Mouse (Mus musculus): Measurements from ENCODE around the gene Rnf144b. TPM values are rescaled to one million over a fixed set of nuclear protein-coding genes. Genes with fewer than 3 reads are reported as not detected.
A peak's percentile ranks its signal among the peaks of the same experiment; 100 is the strongest.

Rnf144b gene
- polyA plus RNA-seq, 1 experiment from 2014 or later = 1.5 TPM

- H3K9ac ChIP-seq (ENCODE audit: low read length) = no peak overlapping the region
- H3K27ac ChIP-seq (ENCODE audit: low read length) = no peak overlapping the region
- no peaks in the 10 kb centered on the region for H3K4me1 ChIP-seq (replicated peaks; ENCODE audit: control insufficient read depth, insufficient read depth, low read length)
- H3K27me3 ChIP-seq (ENCODE audit: control insufficient read depth, insufficient read depth, low read depth, low read length) = no peaks in the 10 kb centered on the region
- no peaks in the 10 kb centered on the region for H3K36me3 ChIP-seq (ENCODE audit: control insufficient read depth, insufficient read depth, low read length)
- no peaks in the 10 kb centered on the region for H3K9me3 ChIP-seq (ENCODE audit: control insufficient read depth, low read length)
- no peak for ATAC-seq (ENCODE audit: low read depth)
- no peak overlapping the region for H3K4me3 ChIP-seq (ENCODE audit: low read length)
- H3K4me2 ChIP-seq (ENCODE audit: low read depth, low read length) = no peak overlapping the region
- WGBS = 31% methylated on average over 5 of the region's 5 CpGs
These were observed 34.4 kb downstream of the Rnf144b start for GRCm38 (mm10) chr13:47156841-47157240.

DNA sequence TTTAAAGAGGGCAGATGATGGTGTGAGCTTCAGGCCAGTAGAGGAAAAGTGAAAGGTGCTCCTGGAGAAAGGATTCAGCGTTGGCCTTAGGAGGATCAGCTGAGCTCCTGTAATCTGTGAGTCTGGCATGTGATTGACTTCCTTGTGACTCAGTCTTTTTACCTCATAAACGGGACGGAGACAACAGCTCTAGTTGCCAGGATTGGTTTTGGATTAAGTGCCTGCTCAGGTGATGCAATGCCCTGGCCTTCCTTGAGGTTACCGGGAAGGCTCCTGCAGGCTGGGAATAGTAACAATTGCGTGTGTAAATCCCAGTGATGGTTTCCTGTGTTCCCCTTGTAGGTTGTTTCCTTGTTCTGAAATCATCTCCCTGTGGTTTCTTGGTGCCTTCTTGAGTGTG is 39.5 kb downstream of the Rnf144b start:
- Histone ChIP-seq H3K4me3 (ENCODE audit: low read length) (no peak overlapping the region), H3K9ac (ENCODE audit: low read length) (no peak overlapping the region), H3K36me3 (ENCODE audit: control insufficient read depth, insufficient read depth, low read length) (no peaks in the 10 kb centered on the region), H3K9me3 (ENCODE audit: control insufficient read depth, low read length) (no peaks in the 10 kb centered on the region), H3K27ac (ENCODE audit: low read length) (no peak overlapping the region), H3K27me3 (ENCODE audit: control insufficient read depth, insufficient read depth, low read depth, low read length) (no peaks in the 10 kb centered on the region), H3K4me2 (ENCODE audit: low read depth, low read length) (no peak overlapping the region), H3K4me1 (replicated peaks; ENCODE audit: control insufficient read depth, insufficient read depth, low read length) (no peaks in the 10 kb centered on the region)
- WGBS = 88% methylated on average over 5 of the region's 5 CpGs
- ATAC-seq (ENCODE audit: low read depth) = no peak

DNA sequence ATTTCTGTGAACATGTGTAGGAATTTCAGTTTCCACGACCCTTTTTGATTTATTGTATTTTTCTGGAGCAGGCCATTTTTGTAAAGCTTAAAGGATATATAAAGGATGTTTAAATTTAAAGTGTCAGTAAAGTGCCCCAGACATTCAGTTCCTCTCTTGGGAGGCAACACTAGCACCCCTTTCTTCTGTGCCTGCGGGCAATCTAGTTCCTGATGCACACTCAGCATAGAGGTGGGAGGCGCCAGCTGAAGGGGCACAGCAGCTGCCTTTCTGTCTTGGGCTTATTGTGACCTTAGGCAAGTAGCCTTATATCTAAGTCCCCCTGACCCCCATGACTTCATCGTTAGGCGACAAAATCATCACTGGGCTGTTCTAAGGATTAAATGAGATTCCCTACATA is 42.3 kb downstream of the Rnf144b start:
- no peak overlapping the region for H3K27ac ChIP-seq (ENCODE audit: low read length)
- no peak overlapping the region for H3K9ac ChIP-seq (ENCODE audit: low read length)
- no peak overlapping the region for H3K4me3 ChIP-seq (ENCODE audit: low read length)
- H3K36me3 ChIP-seq (ENCODE audit: control insufficient read depth, insufficient read depth, low read length) = no peaks in the 10 kb centered on the region
- H3K4me1 ChIP-seq (replicated peaks; ENCODE audit: control insufficient read depth, insufficient read depth, low read length) = peaks cover 2% of the 10 kb centered on the region; the same call in 1 of the 2 replicates
- H3K27me3 ChIP-seq (ENCODE audit: control insufficient read depth, insufficient read depth, low read depth, low read length) = no peaks in the 10 kb centered on the region
- no peak for ATAC-seq (ENCODE audit: low read depth)
- WGBS = 66% methylated on average over 5 of the region's 5 CpGs
- no peaks in the 10 kb centered on the region for H3K9me3 ChIP-seq (ENCODE audit: control insufficient read depth, low read length)
- no peak overlapping the region for H3K4me2 ChIP-seq (ENCODE audit: low read depth, low read length)

DNA sequence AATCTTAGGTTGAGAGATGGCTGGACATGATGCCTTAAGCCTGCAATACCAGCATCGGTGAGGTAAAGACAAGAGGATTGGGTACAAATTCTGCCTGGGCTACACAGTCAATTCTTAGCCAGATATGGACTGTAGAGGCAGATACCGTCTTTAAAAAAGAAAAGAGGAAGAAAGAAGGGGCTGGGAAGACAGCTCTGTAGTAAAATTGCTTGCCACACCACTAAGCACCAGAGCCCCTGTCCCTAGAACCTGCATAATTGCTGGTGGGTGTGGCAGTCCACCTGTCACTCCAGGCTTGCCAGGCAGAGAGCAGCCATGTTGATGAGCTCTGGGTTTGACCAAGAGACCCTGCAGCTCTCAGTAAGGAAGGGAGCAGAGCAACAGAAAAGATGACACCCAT is 42.8 kb downstream of the Rnf144b start:
- ATAC-seq (ENCODE audit: low read depth) = no peak
- 100% methylated on average over 2 of the region's 2 CpGs for WGBS
- H3K27ac ChIP-seq (ENCODE audit: low read length) = no peak overlapping the region
- peaks cover 2% of the 10 kb centered on the region; the same call in 1 of the 2 replicates for H3K4me1 ChIP-seq (replicated peaks; ENCODE audit: control insufficient read depth, insufficient read depth, low read length)
- no peaks in the 10 kb centered on the region for H3K36me3 ChIP-seq (ENCODE audit: control insufficient read depth, insufficient read depth, low read length)
- H3K27me3 ChIP-seq (ENCODE audit: control insufficient read depth, insufficient read depth, low read depth, low read length) = no peaks in the 10 kb centered on the region
- no peak overlapping the region for H3K4me2 ChIP-seq (ENCODE audit: low read depth, low read length)
- no peak overlapping the region for H3K9ac ChIP-seq (ENCODE audit: low read length)
- no peaks in the 10 kb centered on the region for H3K9me3 ChIP-seq (ENCODE audit: control insufficient read depth, low read length)
- no peak overlapping the region for H3K4me3 ChIP-seq (ENCODE audit: low read length)

DNA sequence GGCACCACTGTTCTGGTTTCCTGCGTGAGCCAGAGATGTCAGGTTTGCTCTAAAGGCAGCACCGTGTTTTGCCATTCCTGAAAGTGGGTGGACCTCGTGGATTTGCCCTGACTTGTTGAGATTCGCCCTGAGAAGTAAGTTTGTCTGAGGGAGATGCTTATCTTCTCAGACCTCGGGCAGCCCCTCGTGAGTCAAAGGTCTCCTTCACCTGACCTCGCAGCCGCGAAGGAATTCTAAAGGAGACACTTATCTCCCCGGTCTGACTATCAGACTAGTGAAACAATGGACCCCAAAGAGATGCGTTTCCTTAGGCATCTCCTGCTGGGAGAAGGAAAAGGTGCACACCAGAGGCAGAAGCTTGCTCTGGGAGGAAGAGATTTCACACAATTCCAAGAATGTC is 46.0 kb downstream of the Rnf144b start:
- no peak overlapping the region for H3K27ac ChIP-seq (ENCODE audit: low read length)
- WGBS = 18% methylated on average over 11 of the region's 11 CpGs

GRCm38 (mm10) chr13:47170026-47170425 is 47.6 kb downstream of the Rnf144b start:
- H3K4me3 ChIP-seq (ENCODE audit: low read length) = no peak overlapping the region
- no peak for ATAC-seq (ENCODE audit: low read depth)
- WGBS = 73% methylated on average over 4 of the region's 4 CpGs
- no peaks in the 10 kb centered on the region for H3K36me3 ChIP-seq (ENCODE audit: control insufficient read depth, insufficient read depth, low read length)
- H3K9me3 ChIP-seq (ENCODE audit: control insufficient read depth, low read length) = no peaks in the 10 kb centered on the region
- no peak overlapping the region for H3K4me2 ChIP-seq (ENCODE audit: low read depth, low read length)
- H3K27ac ChIP-seq (ENCODE audit: low read length) = no peak overlapping the region
- H3K9ac ChIP-seq (ENCODE audit: low read length) = no peak overlapping the region
- peaks cover 2% of the 10 kb centered on the region; the same call in 1 of the 2 replicates for H3K4me1 ChIP-seq (replicated peaks; ENCODE audit: control insufficient read depth, insufficient read depth, low read length)
- H3K27me3 ChIP-seq (ENCODE audit: control insufficient read depth, insufficient read depth, low read depth, low read length) = no peaks in the 10 kb centered on the region

More for the DNA sequence above, 46.0 kb downstream of the Rnf144b start:
- no peak overlapping the region for H3K4me3 ChIP-seq (ENCODE audit: low read length)
- no peaks in the 10 kb centered on the region for H3K36me3 ChIP-seq (ENCODE audit: control insufficient read depth, insufficient read depth, low read length)
- peaks cover 2% of the 10 kb centered on the region; the same call in 1 of the 2 replicates for H3K4me1 ChIP-seq (replicated peaks; ENCODE audit: control insufficient read depth, insufficient read depth, low read length)
- no peak overlapping the region for H3K4me2 ChIP-seq (ENCODE audit: low read depth, low read length)
- no peaks in the 10 kb centered on the region for H3K9me3 ChIP-seq (ENCODE audit: control insufficient read depth, low read length)
- no peaks in the 10 kb centered on the region for H3K27me3 ChIP-seq (ENCODE audit: control insufficient read depth, insufficient read depth, low read depth, low read length)
- no peak overlapping the region for H3K9ac ChIP-seq (ENCODE audit: low read length)
- no peak for ATAC-seq (ENCODE audit: low read depth)

DNA sequence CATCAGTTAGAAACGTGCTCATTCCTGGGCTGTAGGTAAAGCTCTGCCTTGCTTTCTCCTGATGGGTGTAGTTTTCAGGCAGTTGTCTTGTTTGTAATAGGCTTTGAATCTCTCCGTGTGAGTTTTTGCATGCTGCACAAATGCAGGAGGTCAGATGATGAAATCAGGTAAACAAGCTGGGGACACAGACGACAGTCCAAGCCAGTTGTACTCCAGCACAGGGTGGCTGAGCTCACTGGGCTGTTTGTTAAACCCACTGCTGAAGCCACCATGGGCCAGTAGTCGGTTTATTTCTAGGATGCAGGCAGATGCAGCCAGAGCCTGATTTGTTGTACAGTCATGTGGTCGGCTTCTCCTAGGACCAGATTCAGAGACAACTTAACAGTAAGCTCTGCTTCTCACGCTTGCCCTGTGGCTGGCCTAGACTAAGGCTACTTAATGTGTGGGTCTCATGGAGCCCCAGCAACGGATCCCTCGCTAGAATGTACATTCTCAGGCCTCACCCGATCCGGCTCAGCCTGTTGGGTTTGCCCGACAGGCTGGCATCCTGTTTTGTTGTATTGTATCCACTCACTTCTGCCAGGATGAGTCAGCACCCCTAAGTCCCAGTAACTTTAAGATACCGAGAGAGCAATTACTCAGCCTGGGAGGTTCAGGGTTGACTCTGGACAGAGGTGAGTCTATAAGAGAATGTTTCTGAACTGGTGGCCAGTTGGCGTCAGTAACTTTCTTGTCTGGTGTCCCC is 48.5 kb downstream of the Rnf144b start:
- Histone ChIP-seq H3K9me3 (ENCODE audit: control insufficient read depth, low read length) (no peaks in the 10 kb centered on the region), H3K27ac (ENCODE audit: low read length) (no peak overlapping the region), H3K4me2 (ENCODE audit: low read depth, low read length) (no peak overlapping the region), H3K27me3 (ENCODE audit: control insufficient read depth, insufficient read depth, low read depth, low read length) (no peaks in the 10 kb centered on the region), H3K4me3 (ENCODE audit: low read length) (no peak overlapping the region), H3K4me1 (replicated peaks; ENCODE audit: control insufficient read depth, insufficient read depth, low read length) (peaks cover 2% of the 10 kb centered on the region; the same call in 1 of the 2 replicates), H3K9ac (ENCODE audit: low read length) (no peak overlapping the region), H3K36me3 (ENCODE audit: control insufficient read depth, insufficient read depth, low read length) (no peaks in the 10 kb centered on the region)
- WGBS = 58% methylated on average over 13 of the region's 13 CpGs
- no peak for ATAC-seq (ENCODE audit: low read depth)

DNA sequence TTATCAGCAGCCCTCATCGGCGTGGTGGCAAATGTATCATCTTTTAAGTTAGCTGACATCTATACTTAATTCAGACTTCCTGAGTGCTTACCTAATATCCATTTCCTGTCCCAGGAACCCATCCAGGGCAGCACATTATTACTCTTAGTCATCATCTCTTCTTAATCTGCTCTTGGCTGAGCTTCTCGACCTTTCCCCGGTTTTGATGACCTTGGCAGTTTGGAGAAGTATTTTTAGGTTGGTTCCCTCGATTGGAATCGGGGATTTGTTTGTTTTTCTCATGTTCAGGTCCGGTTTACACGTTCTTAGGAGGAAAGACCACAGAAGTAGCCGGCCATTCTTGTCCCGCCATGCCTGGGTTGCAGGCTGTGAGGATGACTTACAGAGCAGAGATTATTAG is 50.4 kb downstream of the Rnf144b start:
- Histone ChIP-seq H3K27me3 (ENCODE audit: control insufficient read depth, insufficient read depth, low read depth, low read length) (no peaks in the 10 kb centered on the region), H3K4me3 (ENCODE audit: low read length) (no peak overlapping the region), H3K36me3 (ENCODE audit: control insufficient read depth, insufficient read depth, low read length) (no peaks in the 10 kb centered on the region), H3K4me2 (ENCODE audit: low read depth, low read length) (no peak overlapping the region), H3K9ac (ENCODE audit: low read length) (no peak overlapping the region), H3K4me1 (replicated peaks; ENCODE audit: control insufficient read depth, insufficient read depth, low read length) (peaks cover 2% of the 10 kb centered on the region; the same call in 1 of the 2 replicates), H3K9me3 (ENCODE audit: control insufficient read depth, low read length) (no peaks in the 10 kb centered on the region), H3K27ac (ENCODE audit: low read length) (no peak overlapping the region)
- 42% methylated on average over 10 of the region's 10 CpGs for WGBS
- ATAC-seq (ENCODE audit: low read depth) = no peak

GRCm38 (mm10) chr13:47178182-47178581 is 55.7 kb downstream of the Rnf144b start:
- no peaks in the 10 kb centered on the region for H3K36me3 ChIP-seq (ENCODE audit: control insufficient read depth, insufficient read depth, low read length)
- no peak overlapping the region for H3K4me3 ChIP-seq (ENCODE audit: low read length)
- H3K9ac ChIP-seq (ENCODE audit: low read length) = no peak overlapping the region
- peak; percentile 66; the same call in 1 of the 2 replicates for ATAC-seq (ENCODE audit: low read depth)
- H3K27ac ChIP-seq (ENCODE audit: low read length) = no peak overlapping the region
- no peak overlapping the region for H3K4me2 ChIP-seq (ENCODE audit: low read depth, low read length)
- 46% methylated on average over 8 of the region's 8 CpGs for WGBS
- no peaks in the 10 kb centered on the region for H3K27me3 ChIP-seq (ENCODE audit: control insufficient read depth, insufficient read depth, low read depth, low read length)
- no peaks in the 10 kb centered on the region for H3K4me1 ChIP-seq (replicated peaks; ENCODE audit: control insufficient read depth, insufficient read depth, low read length)
- no peaks in the 10 kb centered on the region for H3K9me3 ChIP-seq (ENCODE audit: control insufficient read depth, low read length)

All from lung, embryonic 16.5 days (tissue).